ENCODE assay signal across 17 mouse cellular contexts in the genomic region with DNA sequence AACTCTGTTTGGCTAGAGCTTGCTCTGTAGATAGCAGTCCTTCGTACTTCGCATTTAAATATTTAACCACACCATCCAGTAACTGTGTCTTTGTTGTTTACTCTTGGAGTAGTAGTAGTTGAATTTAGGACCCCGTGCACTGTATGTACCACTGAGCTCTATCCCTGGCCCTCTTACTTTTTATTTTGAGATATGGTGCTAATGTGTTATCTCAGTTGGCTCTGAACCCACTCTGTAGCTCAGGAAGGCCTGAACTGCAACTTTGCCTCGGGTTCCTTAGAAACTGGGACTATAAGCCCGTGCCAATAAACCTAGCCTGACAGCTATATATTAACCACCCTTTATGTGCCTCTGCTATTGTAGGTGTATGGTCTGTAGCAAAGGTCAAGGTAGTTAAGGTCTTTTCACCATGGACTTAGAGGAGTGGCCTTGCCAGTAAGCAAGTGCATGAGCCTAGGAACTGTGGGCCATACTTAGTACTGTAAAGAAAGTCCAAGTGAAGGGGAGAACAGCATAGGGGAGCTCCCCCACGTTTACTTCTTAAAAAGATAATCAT.
"Had no signal": no experiment of that assay in that cellular context is flagged by ENCODE, and none has a peak within 500 bp of the region (broad histone marks: within the 10 kb centered on the region; RNA-seq: fewer than 3 reads in every experiment).

No protein-coding gene starts in this region.

- H3K4me1 ChIP-seq: kidney, embryonic 15.5 days; lung, embryonic 15.5 days had no signal

- H3K4me2 ChIP-seq: kidney, embryonic 15.5 days; lung, embryonic 15.5 days had no signal

- H3K27ac ChIP-seq: hindbrain, postnatal 0 days; kidney, embryonic 15.5 days; layer of hippocampus, adult 2 months; liver, embryonic 14.5 days; lung, embryonic 15.5 days had no signal

- ATAC-seq: hindbrain, postnatal 0 days; inflammation-experienced regulatory T-cells, adult 6 months had no signal

- H3K9ac ChIP-seq: kidney, embryonic 15.5 days; liver, embryonic 14.5 days; lung, embryonic 15.5 days had no signal

- H3K27me3 ChIP-seq: kidney, embryonic 15.5 days; lung, embryonic 15.5 days had no signal

- DNase-seq: kidney, adult 2 months; kidney, postnatal 14 days; layer of hippocampus, adult 9-11 months; lung, adult 18-20 months; lung, postnatal 10 days; lung, postnatal 36 days; midbrain, embryonic 14.5 days; right cerebral cortex, postnatal 14 days; right cerebral cortex, postnatal 4 days; spleen, adult 18-20 months; thymus, postnatal 25 days had no signal

- H3K4me3 ChIP-seq: kidney, embryonic 15.5 days; layer of hippocampus, adult 2 months; lung, embryonic 15.5 days had no signal

- H3K9me3 ChIP-seq: kidney, embryonic 15.5 days; lung, embryonic 15.5 days had no signal
